In the genomic region with DNA sequence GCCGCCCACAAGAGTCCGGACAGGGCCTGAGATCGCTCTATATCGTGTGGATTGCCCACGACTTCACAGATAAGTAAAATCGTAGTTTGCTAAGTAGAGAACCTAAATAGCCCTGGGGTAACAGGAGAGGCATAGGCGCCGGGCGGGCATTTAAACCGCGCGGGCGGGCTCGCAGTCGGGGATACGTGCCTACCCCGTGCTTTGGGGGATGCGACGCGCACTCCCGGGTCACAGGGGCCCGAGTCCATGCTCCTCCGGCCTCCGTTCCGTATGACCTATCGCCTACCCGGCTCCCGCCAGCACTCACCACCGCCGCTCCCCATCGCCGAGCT, we compare ENCODE assay signal across 1 mouse cellular context.
A peak's percentile ranks its signal among the peaks of the same experiment; 100 is the strongest.
TF ChIP-seq lines count a peak whose summit lies in the region.

No protein-coding gene starts in this region.

TF ChIP-seq in MEL, 35 proteins besides CTCF, POLR2A, EP300 and RAD21:
- TF ChIP-seq MAX (IDR thresholded peaks at IDR 0.05; ENCODE audit: low read length): peak; percentile 33; the same call in 1 of the 2 replicates
- TF ChIP-seq SIN3A (IDR thresholded peaks at IDR 0.05; ENCODE audit: low read length): peak; percentile 43
- no peak for TF ChIP-seq HCFC1 (IDR thresholded peaks at IDR 0.05; ENCODE audit: low read depth, low read length)
- no peak for TF ChIP-seq NRF1 (IDR thresholded peaks at IDR 0.05; ENCODE audit: insufficient read depth, low read depth, low read length, poor library complexity, severe bottlenecking)
- 0 out of 2 replicates have a peak, but pooled peaks have one; percentile 7 for TF ChIP-seq ETS1 (IDR thresholded peaks at IDR 0.05; ENCODE audit: low read depth, low read length)
- TF ChIP-seq POLR2AphosphoS2 (IDR thresholded peaks at IDR 0.05; ENCODE audit: low read length): no peak
- TF ChIP-seq CHD1 (IDR thresholded peaks at IDR 0.05; ENCODE audit: low read depth, low read length): no peak
- TF ChIP-seq USF2 (IDR thresholded peaks at IDR 0.05; ENCODE audit: borderline replicate concordance in 1 of 2, insufficient read depth in 1 of 2, low read depth in 1 of 2, low read length in 2 of 2): no peak
- peak; percentile 53; the same call in 1 of the 2 replicates for TF ChIP-seq MXI1 (IDR thresholded peaks at IDR 0.05; ENCODE audit: low read depth, low read length)
TF ChIP-seq in MEL: peak in this region for 4.
